Mouse (Mus musculus) E14TG2a.4 (cell line): ENCODE measurements around the gene Sdk1.
A peak's percentile ranks its signal among the peaks of the same experiment; 100 is the strongest.

Experiments
- H3K27me3 ChIP-seq: 2 replicates; pipeline ENCODE4 v1.6.1; 2014; ENCODE audit warnings: low read length, control low read depth; ENCODE audit not compliant: insufficient read depth
- H3K36me3 ChIP-seq: 2 replicates; pipeline ENCODE4 v1.6.1; 2014; ENCODE audit warnings: low read length, control low read depth; ENCODE audit not compliant: insufficient read depth
- H3K4me1 ChIP-seq: replicated peaks from 2 replicates; pipeline ENCODE4 v1.6.1; 2014; ENCODE audit warnings: low read depth, low read length, control low read depth
- H3K4me3 ChIP-seq: replicated peaks from 2 replicates; pipeline ENCODE4 v1.5.1; 2014; ENCODE audit warnings: mild to moderate bottlenecking, low read length
- H3K9me3 ChIP-seq: 2 replicates; pipeline ENCODE4 v1.6.1; 2014; ENCODE audit warnings: low read length, control low read depth
- CTCF ChIP-seq: conservative IDR thresholded peaks from 2 replicates; pipeline ENCODE4 v1.5.1; 2014; ENCODE audit warnings: low read length
- NANOG ChIP-seq: IDR thresholded peaks from 2 replicates; pipeline ENCODE4 v1.6.1; 2014; ENCODE audit warnings: borderline replicate concordance, low read length, mixed read lengths
- POU5F1 ChIP-seq: IDR thresholded peaks from 2 replicates; pipeline ENCODE4 v1.6.1; 2014; ENCODE audit warnings: low read length, borderline replicate concordance

Sdk1 gene

GRCm38 (mm10) chr5:142173636-142174035, 932.3 kb downstream of the Sdk1 start:
- TF ChIP-seq POU5F1 (no peak), CTCF (no peak), NANOG (no peak)
- H3K4me3 ChIP-seq = no peak overlapping the region
- no peaks in the 10 kb centered on the region; the same call in 1 of the 2 replicates for H3K27me3 ChIP-seq
- H3K4me1 ChIP-seq = peaks cover 8% of the 10 kb centered on the region; the same call in 1 of the 2 replicates
- H3K9me3 ChIP-seq = no peaks in the 10 kb centered on the region
- H3K36me3 ChIP-seq = no peaks in the 10 kb centered on the region

DNA sequence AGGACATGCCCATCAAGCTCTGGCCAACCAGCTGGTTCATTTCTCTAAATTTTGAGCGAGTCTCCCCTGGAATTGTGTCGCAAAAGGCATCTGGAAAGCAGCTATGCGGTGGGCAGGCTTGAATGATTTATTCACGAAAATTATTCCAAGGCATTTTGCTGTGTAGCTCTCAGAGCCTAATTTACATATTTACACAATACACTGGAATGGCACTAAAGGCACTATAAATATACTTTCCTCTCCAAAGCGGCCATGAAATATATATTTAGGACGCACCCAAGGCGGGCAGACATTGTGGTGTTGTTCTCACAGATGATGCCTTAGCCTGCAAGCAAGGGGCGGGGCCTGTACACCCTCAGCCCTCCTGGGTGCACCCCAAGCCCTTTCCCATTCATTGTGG, 936.9 kb downstream of the Sdk1 start:
- H3K4me3 ChIP-seq = no peak overlapping the region
- peaks cover 7% of the 10 kb centered on the region for H3K27me3 ChIP-seq
- no peaks in the 10 kb centered on the region for H3K9me3 ChIP-seq
- TF ChIP-seq NANOG (no peak), CTCF (no peak), POU5F1 (no peak)
- H3K36me3 ChIP-seq = no peaks in the 10 kb centered on the region
- peaks cover 23% of the 10 kb centered on the region for H3K4me1 ChIP-seq

- TF ChIP-seq POU5F1 (no peak), CTCF (no peak), NANOG (no peak)
- Histone ChIP-seq H3K27me3 (peaks cover 7% of the 10 kb centered on the region), H3K36me3 (no peaks in the 10 kb centered on the region), H3K4me3 (0 out of 2 replicates have a peak overlapping the region, but pooled peaks have one; percentile 17), H3K4me1 (peaks cover 23% of the 10 kb centered on the region), H3K9me3 (peaks cover 3% of the 10 kb centered on the region)
Measured at GRCm38 (mm10) chr5:142179304-142179703, 938.0 kb downstream of the Sdk1 start.

GRCm38 (mm10) chr5:142181862-142182261, 940.6 kb downstream of the Sdk1 start:
- H3K4me3 ChIP-seq = no peak overlapping the region
- H3K36me3 ChIP-seq = no peaks in the 10 kb centered on the region
- H3K4me1 ChIP-seq = peaks cover 23% of the 10 kb centered on the region
- no peak for TF ChIP-seq CTCF
- no peak for TF ChIP-seq POU5F1
- TF ChIP-seq NANOG = no peak
- peaks cover 7% of the 10 kb centered on the region for H3K27me3 ChIP-seq
- H3K9me3 ChIP-seq = peaks cover 9% of the 10 kb centered on the region

- Histone ChIP-seq H3K36me3 (no peaks in the 10 kb centered on the region), H3K4me1 (no peaks in the 10 kb centered on the region; the same call in 1 of the 2 replicates), H3K4me3 (no peak overlapping the region), H3K9me3 (peaks cover 27% of the 10 kb centered on the region), H3K27me3 (no peaks in the 10 kb centered on the region; the same call in 1 of the 2 replicates)
- TF ChIP-seq CTCF = no peak
- TF ChIP-seq NANOG = no peak
- TF ChIP-seq POU5F1 = no peak
Measured at GRCm38 (mm10) chr5:142188765-142189164, 947.5 kb downstream of the Sdk1 start.

DNA sequence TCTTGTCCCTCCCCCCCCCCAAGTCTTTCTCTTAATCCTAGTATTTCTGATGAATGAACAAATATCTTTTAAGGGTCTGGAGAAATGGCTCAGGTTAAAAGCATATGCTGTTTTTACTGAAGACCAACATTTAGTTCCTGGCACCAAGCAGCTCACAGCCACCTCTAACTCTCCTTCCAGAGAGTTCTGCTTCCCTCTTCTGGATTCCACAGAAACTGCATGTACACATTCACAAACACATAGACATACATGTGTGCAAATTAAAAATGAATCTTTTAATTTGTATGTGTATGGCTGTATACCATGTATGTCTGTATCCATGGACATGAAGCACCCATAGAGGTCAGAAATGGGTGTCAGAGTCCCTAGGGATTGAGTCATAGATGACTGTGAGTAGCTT, 968.6 kb downstream of the Sdk1 start:
- H3K36me3 ChIP-seq = no peaks in the 10 kb centered on the region
- H3K27me3 ChIP-seq = peaks cover 4% of the 10 kb centered on the region
- H3K9me3 ChIP-seq = no peaks in the 10 kb centered on the region
- no peak overlapping the region for H3K4me3 ChIP-seq
- TF ChIP-seq CTCF (peak; percentile 14; the same call in 1 of the 2 replicates), NANOG (no peak), POU5F1 (no peak)
- H3K4me1 ChIP-seq = peaks cover 5% of the 10 kb centered on the region; the same call in 1 of the 2 replicates

GRCm38 (mm10) chr5:142212252-142212651, 971.0 kb downstream of the Sdk1 start:
- H3K9me3 ChIP-seq = no peaks in the 10 kb centered on the region
- H3K27me3 ChIP-seq = peaks cover 4% of the 10 kb centered on the region
- peaks cover 9% of the 10 kb centered on the region; the same call in 1 of the 2 replicates for H3K4me1 ChIP-seq
- no peaks in the 10 kb centered on the region for H3K36me3 ChIP-seq
- TF ChIP-seq NANOG (no peak), CTCF (peak; percentile 86)
- H3K4me3 ChIP-seq = no peak overlapping the region; the same call in 1 of the 2 replicates

- Histone ChIP-seq H3K4me1 (peaks cover 9% of the 10 kb centered on the region; the same call in 1 of the 2 replicates), H3K36me3 (no peaks in the 10 kb centered on the region), H3K9me3 (peaks cover 8% of the 10 kb centered on the region), H3K27me3 (peaks cover 6% of the 10 kb centered on the region; the same call in 1 of the 2 replicates), H3K4me3 (no peak overlapping the region)
- no peak for TF ChIP-seq NANOG
- no peak for TF ChIP-seq POU5F1
Measured at GRCm38 (mm10) chr5:142215981-142216380, 974.7 kb downstream of the Sdk1 start.
